Mouse (Mus musculus): ENCODE measurements around the gene Sox5. TPM values are rescaled to one million over a fixed set of nuclear protein-coding genes. Genes with fewer than 3 reads are reported as not detected.
"Not testable (repeated sequence)": the region's sequence is repeated elsewhere in the genome, so short reads cannot be mapped to it uniquely, and the experiment has no call there.

Sox5 gene
- polyA plus RNA-seq, 1 experiment, result 0.85 TPM

- H3K36me3 ChIP-seq (ENCODE audit: control insufficient read depth, insufficient read depth, low read length), result no peaks in the 10 kb centered on the region
- H3K27me3 ChIP-seq (ENCODE audit: control insufficient read depth, insufficient read depth, low read length), result no peaks in the 10 kb centered on the region
- no peak for TF ChIP-seq POLR2A (IDR thresholded peaks at IDR 0.05; ENCODE audit: low read depth, low read length)
- TF ChIP-seq CTCF (IDR thresholded peaks at IDR 0.05; ENCODE audit: extremely low read depth, insufficient read length, insufficient replicate concordance, low read depth, low read length), result no peak
- no peak overlapping the region for H3K4me3 ChIP-seq (ENCODE audit: low read depth, low read length)
- no peak overlapping the region for H3K27ac ChIP-seq (ENCODE audit: insufficient read depth, low read depth, low read length)
- WGBS, result 86% methylated on average over 1 of the region's 1 CpGs
- H3K4me1 ChIP-seq (ENCODE audit: control insufficient read depth, insufficient read depth, insufficient read length, low read length), result no peaks in the 10 kb centered on the region
Measured at GRCm38 (mm10) chr6:144297131-144297530, 484.6 kb downstream of the Sox5 start.

GRCm38 (mm10) chr6:144291526-144291925 is 490.3 kb downstream of the Sox5 start:
- no peaks in the 10 kb centered on the region for H3K27me3 ChIP-seq (ENCODE audit: control insufficient read depth, insufficient read depth, low read length)
- TF ChIP-seq CTCF (IDR thresholded peaks at IDR 0.05; ENCODE audit: extremely low read depth, insufficient read length, insufficient replicate concordance, low read depth, low read length) (no peak), POLR2A (IDR thresholded peaks at IDR 0.05; ENCODE audit: low read depth, low read length) (no peak)
- no peak overlapping the region for H3K27ac ChIP-seq (ENCODE audit: insufficient read depth, low read depth, low read length)
- no peaks in the 10 kb centered on the region for H3K36me3 ChIP-seq (ENCODE audit: control insufficient read depth, insufficient read depth, low read length)
- 88% methylated on average over 4 of the region's 4 CpGs for WGBS
- H3K4me3 ChIP-seq (ENCODE audit: low read depth, low read length), result no peak overlapping the region
- no peaks in the 10 kb centered on the region for H3K4me1 ChIP-seq (ENCODE audit: control insufficient read depth, insufficient read depth, insufficient read length, low read length)

- H3K27ac ChIP-seq (ENCODE audit: insufficient read depth, low read depth, low read length), result no peak overlapping the region
- H3K4me1 ChIP-seq (ENCODE audit: control insufficient read depth, insufficient read depth, insufficient read length, low read length), result no peaks in the 10 kb centered on the region
- H3K27me3 ChIP-seq (ENCODE audit: control insufficient read depth, insufficient read depth, low read length), result no peaks in the 10 kb centered on the region
- H3K4me3 ChIP-seq (ENCODE audit: low read depth, low read length), result no peak overlapping the region
- TF ChIP-seq CTCF (IDR thresholded peaks at IDR 0.05; ENCODE audit: extremely low read depth, insufficient read length, insufficient replicate concordance, low read depth, low read length) (no peak), POLR2A (IDR thresholded peaks at IDR 0.05; ENCODE audit: low read depth, low read length) (no peak)
- no peaks in the 10 kb centered on the region for H3K36me3 ChIP-seq (ENCODE audit: control insufficient read depth, insufficient read depth, low read length)
- 77% methylated on average over 4 of the region's 4 CpGs for WGBS
Measured at GRCm38 (mm10) chr6:144286122-144286521, 495.7 kb downstream of the Sox5 start.

GRCm38 (mm10) chr6:144283191-144283590 is 498.6 kb downstream of the Sox5 start:
- Histone ChIP-seq H3K4me3 (ENCODE audit: low read depth, low read length) (no peak overlapping the region), H3K27ac (ENCODE audit: insufficient read depth, low read depth, low read length) (no peak overlapping the region), H3K27me3 (ENCODE audit: control insufficient read depth, insufficient read depth, low read length) (no peaks in the 10 kb centered on the region), H3K36me3 (ENCODE audit: control insufficient read depth, insufficient read depth, low read length) (no peaks in the 10 kb centered on the region), H3K4me1 (ENCODE audit: control insufficient read depth, insufficient read depth, insufficient read length, low read length) (no peaks in the 10 kb centered on the region)
- WGBS, result 62% methylated on average over 8 of the region's 8 CpGs
- TF ChIP-seq CTCF (IDR thresholded peaks at IDR 0.05; ENCODE audit: extremely low read depth, insufficient read length, insufficient replicate concordance, low read depth, low read length), result no peak
- TF ChIP-seq POLR2A (IDR thresholded peaks at IDR 0.05; ENCODE audit: low read depth, low read length), result no peak

- TF ChIP-seq CTCF (IDR thresholded peaks at IDR 0.05; ENCODE audit: extremely low read depth, insufficient read length, insufficient replicate concordance, low read depth, low read length), result no peak
- no peak for TF ChIP-seq POLR2A (IDR thresholded peaks at IDR 0.05; ENCODE audit: low read depth, low read length)
- Histone ChIP-seq H3K27ac (ENCODE audit: insufficient read depth, low read depth, low read length) (no peak overlapping the region), H3K36me3 (ENCODE audit: control insufficient read depth, insufficient read depth, low read length) (no peaks in the 10 kb centered on the region), H3K27me3 (ENCODE audit: control insufficient read depth, insufficient read depth, low read length) (no peaks in the 10 kb centered on the region), H3K4me3 (ENCODE audit: low read depth, low read length) (no peak overlapping the region), H3K4me1 (ENCODE audit: control insufficient read depth, insufficient read depth, insufficient read length, low read length) (no peaks in the 10 kb centered on the region)
- WGBS, result 87% methylated on average over 12 of the region's 12 CpGs
Measured at GRCm38 (mm10) chr6:144282756-144283155, 499.0 kb downstream of the Sox5 start.

GRCm38 (mm10) chr6:144281661-144282060 is 500.1 kb downstream of the Sox5 start:
- Histone ChIP-seq H3K36me3 (ENCODE audit: control insufficient read depth, insufficient read depth, low read length) (no peaks in the 10 kb centered on the region), H3K27ac (ENCODE audit: insufficient read depth, low read depth, low read length) (no peak overlapping the region), H3K4me3 (ENCODE audit: low read depth, low read length) (no peak overlapping the region), H3K27me3 (ENCODE audit: control insufficient read depth, insufficient read depth, low read length) (no peaks in the 10 kb centered on the region), H3K4me1 (ENCODE audit: control insufficient read depth, insufficient read depth, insufficient read length, low read length) (no peaks in the 10 kb centered on the region)
- TF ChIP-seq CTCF (IDR thresholded peaks at IDR 0.05; ENCODE audit: extremely low read depth, insufficient read length, insufficient replicate concordance, low read depth, low read length) (no peak), POLR2A (IDR thresholded peaks at IDR 0.05; ENCODE audit: low read depth, low read length) (no peak)
- 92% methylated on average over 3 of the region's 3 CpGs for WGBS

- TF ChIP-seq POLR2A (IDR thresholded peaks at IDR 0.05; ENCODE audit: low read depth, low read length) (no peak), CTCF (IDR thresholded peaks at IDR 0.05; ENCODE audit: extremely low read depth, insufficient read length, insufficient replicate concordance, low read depth, low read length) (no peak)
- H3K4me3 ChIP-seq (ENCODE audit: low read depth, low read length), result no peak overlapping the region
- no peaks in the 10 kb centered on the region for H3K36me3 ChIP-seq (ENCODE audit: control insufficient read depth, insufficient read depth, low read length)
- H3K27me3 ChIP-seq (ENCODE audit: control insufficient read depth, insufficient read depth, low read length), result no peaks in the 10 kb centered on the region
- WGBS, result 71% methylated on average over 13 of the region's 13 CpGs
- H3K27ac ChIP-seq (ENCODE audit: insufficient read depth, low read depth, low read length), result no peak overlapping the region
- no peaks in the 10 kb centered on the region; the same call in 1 of the 2 replicates for H3K4me1 ChIP-seq (ENCODE audit: control insufficient read depth, insufficient read depth, insufficient read length, low read length)
Measured at GRCm38 (mm10) chr6:144278505-144279053, 503.2 kb downstream of the Sox5 start.

GRCm38 (mm10) chr6:144273425-144273824 is 508.4 kb downstream of the Sox5 start:
- not testable (repeated sequence) for H3K27me3 ChIP-seq (ENCODE audit: control insufficient read depth, insufficient read depth, low read length); H3K36me3 ChIP-seq (ENCODE audit: control insufficient read depth, insufficient read depth, low read length); H3K27ac ChIP-seq (ENCODE audit: insufficient read depth, low read depth, low read length); H3K4me3 ChIP-seq (ENCODE audit: low read depth, low read length); H3K4me1 ChIP-seq (ENCODE audit: control insufficient read depth, insufficient read depth, insufficient read length, low read length)
- WGBS, result 35% methylated on average over 4 of the region's 4 CpGs

Data from small intestine, adult 2 months (tissue).